Mouse (Mus musculus) liver, postnatal 0 days (tissue): ENCODE data around the gene Wwc1.

Experiments
- CTCF ChIP-seq: sonication (generic); IDR thresholded peaks from 2 replicates; pipeline ENCODE4 v1.5.1; 2016; ENCODE audit warnings: antibody characterized with exemption, low read depth
- EP300 ChIP-seq: IDR thresholded peaks from 2 replicates; pipeline ENCODE4 v1.6.1; 2016; ENCODE audit warnings: antibody characterized with exemption, low read depth, mild to moderate bottlenecking

- no peak for TF ChIP-seq CTCF
- TF ChIP-seq EP300, result no peak
These were observed 102.4 kb downstream of the Wwc1 start for GRCm38 (mm10) chr11:35877651-35878558.
